Mouse (Mus musculus): ENCODE data around the gene Slc25a48.

Slc25a48 gene

DNA sequence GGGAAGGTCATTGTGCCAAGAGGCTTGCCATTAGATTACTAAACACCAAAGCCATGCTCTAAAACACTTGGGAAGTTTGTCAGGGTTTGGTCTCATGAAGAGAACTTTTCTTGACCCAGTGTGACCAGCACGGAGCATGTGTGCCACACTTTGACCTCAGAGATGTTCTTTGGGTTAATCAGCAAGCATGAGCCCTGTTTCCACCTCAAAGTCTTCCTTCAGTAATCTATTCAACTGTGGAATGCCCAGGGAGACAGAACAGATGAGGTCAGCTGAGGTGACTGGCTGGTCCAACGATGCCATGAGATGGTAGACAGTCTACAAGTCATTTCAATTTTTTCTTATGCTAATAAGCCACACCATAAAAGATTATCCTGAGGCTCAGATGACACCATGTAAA is 71.6 kb downstream of the Slc25a48 start:
- no peak for DNase-seq (ENCODE audit: low read depth, low spot score)

DNA sequence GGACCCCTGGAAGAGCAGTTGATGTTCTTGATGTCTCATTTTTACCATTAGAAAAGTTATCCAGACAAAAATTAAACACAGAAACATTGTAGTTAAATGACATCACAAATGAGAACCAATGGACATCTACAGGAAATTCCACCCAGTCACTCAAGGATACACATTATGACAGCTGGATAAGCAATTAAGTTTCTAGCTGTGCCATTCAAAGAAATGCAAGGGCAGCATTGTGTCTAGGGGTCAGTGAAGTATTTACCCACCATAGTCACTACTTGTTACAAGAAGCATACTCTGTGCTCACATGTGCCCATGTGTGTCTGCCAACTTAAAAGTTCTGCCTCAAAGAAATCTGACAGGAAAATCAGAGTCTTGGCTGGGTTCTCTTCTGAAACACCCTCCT is 75.4 kb downstream of the Slc25a48 start:
- no peak for DNase-seq (ENCODE audit: low read depth, low spot score)

- DNase-seq (ENCODE audit: low read depth, low spot score) = no peak
Observed at GRCm38 (mm10) chr13:56516311-56516710, 78.2 kb downstream of the Slc25a48 start.

GRCm38 (mm10) chr13:56516816-56517215 is 78.7 kb downstream of the Slc25a48 start:
- no peak for DNase-seq (ENCODE audit: low read depth, low spot score)

GRCm38 (mm10) chr13:56522081-56522820 is 84.1 kb downstream of the Slc25a48 start, which contains the start of gene Fbxl21:
TSS of gene Fbxl21 (plus strand) at chr13:56522472.
- DNase-seq (ENCODE audit: low read depth, low spot score) = peak; percentile 94

- DNase-seq (ENCODE audit: low read depth, low spot score) = no peak
Observed at GRCm38 (mm10) chr13:56522821-56523167, 84.6 kb downstream of the Slc25a48 start.

Measured in ZHBTc4 (cell line).